Mouse (Mus musculus) central nervous system, embryonic 14 days (tissue): ENCODE results near the gene Olfr770. TPM values are rescaled to one million over a fixed set of nuclear protein-coding genes. Genes with fewer than 3 reads are reported as not detected.

Source experiments
- polyA plus RNA-seq: library from polyadenylated mRNA; depleted of rRNA; stranded (reverse); fragments of >200 nt; gene quantifications from 2 replicates; pipeline ENCODE4 v1.2.3, GENCODE M21; 2012; rRNA removed

Gene Olfr770
- not detected in 2 replicates for polyA plus RNA-seq

GRCm38 (mm10) chr10:129138898-129139297 is at the start of gene Olfr770:
Gene Olfr770, minus strand, starts transcription at chr10:129138998.

GRCm38 (mm10) chr10:129187319-129187718 is 48.5 kb upstream of the Olfr770 start, which contains the start of gene Olfr773:
Gene Olfr773, minus strand, starts transcription at chr10:129187419.

GRCm38 (mm10) chr10:129177821-129178220 is 39.0 kb upstream of the Olfr770 start, which contains the start of gene Olfr772:
Gene Olfr772, minus strand, starts transcription at chr10:129177921.

GRCm38 (mm10) chr10:129164651-129165050 is 25.9 kb upstream of the Olfr770 start, which contains the start of gene Olfr771:
Gene Olfr771, minus strand, starts transcription at chr10:129164751.

GRCm38 (mm10) chr10:129117761-129118160 is 21.0 kb downstream of the Olfr770 start, which contains the start of gene Olfr769:
Gene Olfr769, minus strand, starts transcription at chr10:129117861.

GRCm38 (mm10) chr10:129099275-129099674 is 39.5 kb downstream of the Olfr770 start, which contains the start of gene Olfr768:
Gene Olfr768, minus strand, starts transcription at chr10:129099375.

GRCm38 (mm10) chr10:129082810-129083209 is 56.0 kb downstream of the Olfr770 start, which contains the start of gene Olfr767:
Gene Olfr767, minus strand, starts transcription at chr10:129082910.

Other genes with a start within 250 kb of the Olfr770 start
- gene Gdf11, start 247.3 kb downstream of the Olfr770 start, polyA plus RNA-seq = 13.5 and 14.0 TPM in 2 replicates
- gene Cd63, start 238.0 kb downstream of the Olfr770 start, polyA plus RNA-seq = 92.6 and 159 TPM in 2 replicates
- 17.9 and 20.8 TPM in 2 replicates for gene Rdh5, start 216.1 kb downstream of the Olfr770 start, polyA plus RNA-seq
- 315 and 318 TPM in 2 replicates for gene Bloc1s1, start 215.0 kb downstream of the Olfr770 start, polyA plus RNA-seq
- 4.4 and 11.0 TPM in 2 replicates for gene Itga7, start 205.2 kb downstream of the Olfr770 start, polyA plus RNA-seq
- gene Mettl7b, start 178.0 kb downstream of the Olfr770 start, polyA plus RNA-seq = not detected in 2 replicates
- gene Olfr9, start 149.6 kb downstream of the Olfr770 start, polyA plus RNA-seq = not detected in 2 replicates
- not detected in 2 replicates for gene Olfr763, start 128.2 kb downstream of the Olfr770 start, polyA plus RNA-seq
- gene Olfr764-ps1, start 99.1 kb downstream of the Olfr770 start, polyA plus RNA-seq = not detected in 2 replicates
- gene Olfr765, start 89.0 kb downstream of the Olfr770 start, polyA plus RNA-seq = not detected in 2 replicates
- not detected in 2 replicates for gene Olfr766-ps1, start 70.0 kb downstream of the Olfr770 start, polyA plus RNA-seq
- not detected in 2 replicates for gene Olfr767, start 56.1 kb downstream of the Olfr770 start, polyA plus RNA-seq
- not detected in 2 replicates for gene Olfr768, start 39.6 kb downstream of the Olfr770 start, polyA plus RNA-seq
- not detected in 2 replicates for gene Olfr769, start 21.1 kb downstream of the Olfr770 start, polyA plus RNA-seq
- not detected in 2 replicates for gene Olfr771, start 25.8 kb upstream of the Olfr770 start, polyA plus RNA-seq
- not detected in 2 replicates for gene Olfr772, start 38.9 kb upstream of the Olfr770 start, polyA plus RNA-seq
- not detected in 2 replicates for gene Olfr773, start 48.4 kb upstream of the Olfr770 start, polyA plus RNA-seq
- not detected in 2 replicates for gene Olfr774, start 97.2 kb upstream of the Olfr770 start, polyA plus RNA-seq
- not detected in 2 replicates for gene Olfr775, start 109.4 kb upstream of the Olfr770 start, polyA plus RNA-seq
- not detected in 2 replicates for gene Olfr776, start 120.1 kb upstream of the Olfr770 start, polyA plus RNA-seq
- gene Olfr777, start 132.5 kb upstream of the Olfr770 start, polyA plus RNA-seq = not detected in 2 replicates
- gene Olfr780, start 179.1 kb upstream of the Olfr770 start, polyA plus RNA-seq = not detected in 2 replicates
- not detected in 2 replicates for gene Olfr781, start 189.9 kb upstream of the Olfr770 start, polyA plus RNA-seq
- not detected in 2 replicates for gene Olfr782, start 209.9 kb upstream of the Olfr770 start, polyA plus RNA-seq
- 0.06 TPM in 2 replicates for gene Olfr784, start 245.1 kb upstream of the Olfr770 start, polyA plus RNA-seq